Mouse (Mus musculus): ENCODE measurements around the gene Tfcp2l1.

Gene Tfcp2l1

GRCm38 (mm10) chr1:118650771-118651080 is 23.0 kb downstream of the Tfcp2l1 start:
- no peak for DNase-seq (ENCODE audit: low read depth in 1 of 2, low spot score in 2 of 2)

- DNase-seq (ENCODE audit: low read depth in 1 of 2, low spot score in 2 of 2), result no peak
Measured at GRCm38 (mm10) chr1:118658716-118659115, 31.0 kb downstream of the Tfcp2l1 start.

GRCm38 (mm10) chr1:118660880-118661465 is 33.2 kb downstream of the Tfcp2l1 start:
- DNase-seq (ENCODE audit: low read depth in 1 of 2, low spot score in 2 of 2), result no peak

GRCm38 (mm10) chr1:118663062-118663461 is 35.3 kb downstream of the Tfcp2l1 start:
- DNase-seq (ENCODE audit: low read depth in 1 of 2, low spot score in 2 of 2), result no peak

GRCm38 (mm10) chr1:118667536-118667935 is 39.8 kb downstream of the Tfcp2l1 start:
- no peak for DNase-seq (ENCODE audit: low read depth in 1 of 2, low spot score in 2 of 2)

- DNase-seq (ENCODE audit: low read depth in 1 of 2, low spot score in 2 of 2), result no peak
Measured at GRCm38 (mm10) chr1:118672196-118672595, 44.5 kb downstream of the Tfcp2l1 start.

GRCm38 (mm10) chr1:118674176-118674575 is 46.4 kb downstream of the Tfcp2l1 start:
- no peak for DNase-seq (ENCODE audit: low read depth in 1 of 2, low spot score in 2 of 2)

GRCm38 (mm10) chr1:118681980-118682379 is 54.2 kb downstream of the Tfcp2l1 start:
- DNase-seq (ENCODE audit: low read depth in 1 of 2, low spot score in 2 of 2), result no peak

- no peak for DNase-seq (ENCODE audit: low read depth in 1 of 2, low spot score in 2 of 2)
Measured at GRCm38 (mm10) chr1:118683686-118684085, 55.9 kb downstream of the Tfcp2l1 start.

GRCm38 (mm10) chr1:118687726-118688125 is 60.0 kb downstream of the Tfcp2l1 start:
- DNase-seq (ENCODE audit: low read depth in 1 of 2, low spot score in 2 of 2), result no peak

- no peak for DNase-seq (ENCODE audit: low read depth in 1 of 2, low spot score in 2 of 2)
Measured at GRCm38 (mm10) chr1:118689830-118690229, 62.1 kb downstream of the Tfcp2l1 start.

- DNase-seq (ENCODE audit: low read depth in 1 of 2, low spot score in 2 of 2), result no peak
Measured at GRCm38 (mm10) chr1:118694436-118694835, 66.7 kb downstream of the Tfcp2l1 start.

GRCm38 (mm10) chr1:118697906-118698305 is 70.2 kb downstream of the Tfcp2l1 start:
- no peak for DNase-seq (ENCODE audit: low read depth in 1 of 2, low spot score in 2 of 2)

GRCm38 (mm10) chr1:118699118-118699890 is 71.6 kb downstream of the Tfcp2l1 start:
- no peak for DNase-seq (ENCODE audit: low read depth in 1 of 2, low spot score in 2 of 2)

GRCm38 (mm10) chr1:118699961-118700360 is 72.2 kb downstream of the Tfcp2l1 start:
- DNase-seq (ENCODE audit: low read depth in 1 of 2, low spot score in 2 of 2), result no peak

- no peak for DNase-seq (ENCODE audit: low read depth in 1 of 2, low spot score in 2 of 2)
Measured at GRCm38 (mm10) chr1:118711606-118712005, 83.9 kb downstream of the Tfcp2l1 start.

GRCm38 (mm10) chr1:118716225-118716624 is 88.5 kb downstream of the Tfcp2l1 start:
- DNase-seq (ENCODE audit: low read depth in 1 of 2, low spot score in 2 of 2), result no peak

GRCm38 (mm10) chr1:118718055-118718454 is 90.3 kb downstream of the Tfcp2l1 start:
- no peak for DNase-seq (ENCODE audit: low read depth in 1 of 2, low spot score in 2 of 2)

- DNase-seq (ENCODE audit: low read depth in 1 of 2, low spot score in 2 of 2), result no peak
Measured at GRCm38 (mm10) chr1:118719699-118720098, 92.0 kb downstream of the Tfcp2l1 start.

- no peak for DNase-seq (ENCODE audit: low read depth in 1 of 2, low spot score in 2 of 2)
Measured at GRCm38 (mm10) chr1:118720474-118721095, 92.8 kb downstream of the Tfcp2l1 start.

- no peak for DNase-seq (ENCODE audit: low read depth in 1 of 2, low spot score in 2 of 2)
Measured at GRCm38 (mm10) chr1:118727075-118727474, 99.3 kb downstream of the Tfcp2l1 start.

- DNase-seq (ENCODE audit: low read depth in 1 of 2, low spot score in 2 of 2), result no peak
Measured at GRCm38 (mm10) chr1:118728796-118729195, 101.1 kb downstream of the Tfcp2l1 start.
